Mouse (Mus musculus): Measurements from ENCODE around the gene Spib.

The Spib gene

DNA sequence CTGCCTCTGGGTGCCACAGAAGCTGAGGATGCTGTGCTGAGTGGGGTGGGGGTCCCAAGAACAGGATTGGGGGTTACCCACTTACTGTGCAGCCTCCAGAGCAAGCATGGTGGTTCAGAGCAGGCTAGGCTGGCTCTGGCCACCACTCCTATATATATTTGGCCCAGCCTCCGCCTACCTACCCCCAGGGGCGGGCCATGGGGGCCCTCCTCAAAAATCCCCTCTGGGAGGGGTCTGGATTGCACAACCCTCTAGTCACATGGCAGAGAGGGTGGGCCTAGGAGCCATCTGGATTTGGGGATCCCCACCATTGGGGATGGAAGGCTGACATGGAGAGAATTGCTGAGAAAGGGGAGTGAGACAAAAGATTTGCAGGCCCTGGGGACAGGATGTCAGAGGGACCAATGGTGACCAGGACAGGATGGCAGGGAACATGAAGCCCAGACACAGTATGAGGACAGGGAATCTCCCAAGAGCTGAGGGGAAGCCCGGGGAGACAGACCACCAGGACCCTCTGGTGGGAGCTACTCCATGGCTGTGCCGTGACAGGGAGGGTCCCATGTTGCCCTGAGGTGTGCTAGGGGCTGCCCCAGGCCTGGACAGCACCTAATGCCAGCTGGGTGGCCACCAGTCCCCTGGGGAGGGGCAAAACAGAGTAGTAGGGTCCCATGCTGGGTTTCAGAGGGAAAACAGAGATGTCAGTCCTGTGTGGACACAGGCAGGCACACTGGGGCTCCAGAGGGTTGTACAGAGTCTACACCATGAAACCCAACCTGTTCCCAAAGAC lies at the start of gene Spib:
Gene Spib, minus strand, starts transcription at position 126 of the 787 bp plus-strand sequence.
- no peak for DNase-seq (ENCODE audit: low read depth in 1 of 2, low spot score in 2 of 2)

- DNase-seq (ENCODE audit: low read depth in 1 of 2, low spot score in 2 of 2), result no peak
These were observed 49.8 kb upstream of the Spib start for GRCm38 (mm10) chr7:44581637-44582036.

DNA sequence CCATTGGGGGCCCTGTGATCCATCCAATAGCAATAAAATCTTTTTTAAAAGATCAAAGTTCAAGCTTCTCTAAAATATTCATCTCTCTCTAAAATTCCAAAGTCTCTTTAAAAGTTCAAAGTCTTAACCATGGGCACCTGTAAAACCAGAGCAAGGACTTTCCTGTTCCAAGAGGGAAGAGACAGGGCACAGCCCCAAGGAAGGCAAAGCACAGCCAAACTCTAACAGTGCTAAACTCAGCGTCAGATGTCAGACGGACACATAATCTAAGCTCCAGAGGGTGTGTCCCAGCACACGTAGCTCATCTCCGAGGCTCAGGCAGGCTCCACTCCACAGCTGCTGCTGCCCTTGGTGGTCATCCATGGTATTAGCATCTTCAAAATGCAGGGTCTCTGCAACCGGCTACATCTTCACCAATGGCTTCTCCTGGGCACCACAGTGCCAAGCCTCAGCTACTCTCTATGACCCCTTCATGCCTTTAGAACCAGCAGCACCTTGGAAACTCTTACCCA lies 44.5 kb upstream of the Spib start:
- no peak for DNase-seq (ENCODE audit: low read depth in 1 of 2, low spot score in 2 of 2)

DNA sequence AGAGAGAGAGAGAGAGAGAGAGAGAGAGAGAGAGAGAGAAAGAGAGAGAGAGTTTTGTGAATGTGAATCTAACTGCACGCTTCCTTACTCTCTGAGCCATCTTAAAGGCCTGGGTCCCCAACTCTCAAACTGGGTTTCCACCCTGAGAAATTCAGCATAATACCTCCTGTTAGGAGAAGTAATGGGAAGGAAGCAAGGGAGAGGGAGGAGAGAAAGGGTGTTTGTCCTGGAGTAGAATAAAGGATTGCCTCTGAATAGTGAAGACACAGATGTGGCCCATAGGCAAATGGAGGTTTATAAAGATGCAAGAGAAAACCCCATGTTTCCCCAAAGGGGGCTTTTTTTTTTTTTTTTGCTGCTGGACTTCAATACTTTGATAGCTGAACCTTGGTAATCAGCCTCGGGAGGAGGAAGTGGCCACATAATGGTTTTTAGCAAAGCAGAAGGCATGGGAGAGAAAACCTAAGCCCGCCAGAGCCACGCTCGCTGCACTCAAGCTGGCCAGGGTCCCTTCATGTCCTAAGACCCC lies 41.1 kb upstream of the Spib start:
- no peak for DNase-seq (ENCODE audit: low read depth in 1 of 2, low spot score in 2 of 2)

GRCm38 (mm10) chr7:44572213-44572701 lies 40.4 kb upstream of the Spib start, which contains the start of gene Napsa:
Gene Napsa (plus strand): TSS chr7:44572380.
- peak; percentile 57 to 74 for DNase-seq (ENCODE audit: low read depth in 1 of 2, low spot score in 2 of 2)

DNA sequence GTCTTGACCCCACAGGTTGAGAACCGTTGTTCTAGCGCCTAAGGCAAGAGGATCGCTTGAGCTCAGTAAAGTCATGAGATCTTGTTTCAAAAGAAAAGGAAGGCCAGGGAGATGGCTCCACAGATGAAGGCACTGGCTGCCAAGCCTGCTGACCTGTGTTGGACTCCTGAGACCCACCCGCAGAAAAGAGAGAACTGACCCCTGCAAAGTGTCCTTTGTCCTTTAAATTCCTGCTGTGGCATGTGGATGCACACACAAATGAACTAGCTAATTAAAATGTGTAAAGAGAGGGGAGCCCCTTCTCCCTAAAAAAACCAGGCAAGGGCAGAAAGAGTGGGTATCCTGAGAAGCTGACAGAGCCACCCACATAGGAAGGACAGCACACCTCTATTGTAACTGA lies 39.9 kb upstream of the Spib start:
- no peak for DNase-seq (ENCODE audit: low read depth in 1 of 2, low spot score in 2 of 2)

- no peak for DNase-seq (ENCODE audit: low read depth in 1 of 2, low spot score in 2 of 2)
These were observed 39.1 kb upstream of the Spib start for GRCm38 (mm10) chr7:44570989-44571388.

GRCm38 (mm10) chr7:44568803-44569202 lies 36.9 kb upstream of the Spib start:
- DNase-seq (ENCODE audit: low read depth in 1 of 2, low spot score in 2 of 2), result no peak

DNA sequence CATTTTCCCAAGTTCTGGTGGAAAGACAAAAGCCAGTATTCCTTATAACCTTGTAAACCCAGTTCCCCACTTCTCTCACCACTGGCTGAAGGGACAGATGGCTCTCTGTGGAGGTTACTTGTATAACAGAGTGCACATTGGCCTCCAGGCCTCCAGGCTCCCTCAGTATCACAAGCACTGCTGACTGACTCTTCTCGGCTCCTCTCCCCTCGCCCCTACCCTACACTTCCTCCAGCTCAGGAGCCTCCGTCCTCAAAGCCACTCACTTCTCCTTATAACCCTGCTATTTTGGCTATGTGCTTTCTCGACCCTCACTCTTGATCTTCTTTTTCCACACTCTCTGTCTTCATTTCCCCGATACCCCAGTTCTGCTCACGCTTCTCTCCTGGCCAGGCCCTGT lies 33.5 kb upstream of the Spib start:
- no peak for DNase-seq (ENCODE audit: low read depth in 1 of 2, low spot score in 2 of 2)

GRCm38 (mm10) chr7:44564486-44564885 lies 32.6 kb upstream of the Spib start:
- DNase-seq (ENCODE audit: low read depth in 1 of 2, low spot score in 2 of 2), result no peak

DNA sequence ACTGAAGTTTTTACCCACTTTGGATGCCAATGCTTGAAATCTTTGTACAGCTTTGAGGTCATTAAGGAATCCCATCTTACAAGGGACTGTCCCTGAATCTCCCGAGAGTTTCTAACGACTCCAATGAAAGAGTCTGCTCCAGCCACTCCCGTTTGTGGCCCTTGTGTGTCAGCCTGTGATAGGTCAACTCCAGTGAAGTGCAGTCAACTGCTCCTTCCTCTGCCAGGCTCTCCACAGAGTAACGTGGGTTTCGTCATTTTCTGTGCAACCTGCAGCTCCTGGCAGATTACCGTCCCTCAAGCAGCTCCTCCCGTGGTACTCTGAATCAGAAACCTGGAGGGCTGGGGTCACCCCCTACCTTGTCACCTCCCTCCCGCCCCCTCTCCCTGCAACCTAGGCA lies 31.4 kb upstream of the Spib start:
- no peak for DNase-seq (ENCODE audit: low read depth in 1 of 2, low spot score in 2 of 2)

DNA sequence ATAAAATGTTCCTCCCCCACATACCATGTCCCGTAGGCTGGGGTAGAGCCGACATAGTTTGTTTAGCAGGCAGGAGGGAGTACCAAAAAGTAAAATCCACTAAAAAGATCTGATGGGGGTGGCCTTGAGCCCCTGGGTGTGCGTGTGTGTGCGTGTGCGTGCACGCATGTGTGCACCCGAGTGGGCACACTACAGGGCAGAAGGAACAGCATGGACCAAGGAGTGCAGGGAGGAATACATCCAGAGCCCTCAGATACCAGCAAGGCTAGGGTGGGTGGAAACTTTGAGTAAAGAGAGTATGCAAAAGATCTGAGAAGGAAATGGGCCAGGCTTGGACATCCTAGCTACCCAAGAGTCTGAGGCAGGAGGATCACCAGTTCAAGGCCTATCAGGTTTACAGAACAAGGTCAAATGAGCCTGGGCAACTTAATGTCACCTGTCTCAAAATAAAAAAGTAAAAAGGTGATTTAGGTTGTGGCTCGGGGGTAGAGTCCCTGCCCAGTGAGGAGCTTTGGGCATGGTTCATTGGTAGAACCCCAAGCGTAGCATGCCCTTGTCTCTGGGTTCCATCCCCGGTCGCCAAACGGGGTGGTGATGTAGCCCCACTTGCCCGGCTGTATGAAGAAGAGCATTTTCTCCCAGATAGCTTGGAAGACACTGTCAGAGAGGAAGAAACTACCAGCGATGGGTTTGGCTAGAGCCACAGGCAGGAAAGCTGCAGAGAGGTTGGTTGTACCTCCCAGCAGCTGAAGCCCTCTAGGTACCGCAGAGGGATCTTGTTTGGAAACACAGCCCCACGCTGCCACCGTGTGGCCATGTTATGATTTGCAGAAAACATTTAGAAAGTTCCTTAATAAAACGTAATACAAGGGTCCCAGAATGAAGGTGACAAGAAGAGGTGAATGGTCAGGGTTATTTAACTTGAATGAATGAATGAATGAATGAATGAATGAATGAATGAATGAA lies 28.8 kb upstream of the Spib start:
- DNase-seq (ENCODE audit: low read depth in 1 of 2, low spot score in 2 of 2), result peak; percentile 24 to 55

GRCm38 (mm10) chr7:44557629-44558028 lies 25.8 kb upstream of the Spib start:
- no peak for DNase-seq (ENCODE audit: low read depth in 1 of 2, low spot score in 2 of 2)

GRCm38 (mm10) chr7:44553826-44554225 lies 22.0 kb upstream of the Spib start, which contains the start of gene Nr1h2:
Gene Nr1h2 (minus strand): TSS chr7:44553951.
- DNase-seq (ENCODE audit: low read depth in 1 of 2, low spot score in 2 of 2), result peak; percentile 87 to 96

DNA sequence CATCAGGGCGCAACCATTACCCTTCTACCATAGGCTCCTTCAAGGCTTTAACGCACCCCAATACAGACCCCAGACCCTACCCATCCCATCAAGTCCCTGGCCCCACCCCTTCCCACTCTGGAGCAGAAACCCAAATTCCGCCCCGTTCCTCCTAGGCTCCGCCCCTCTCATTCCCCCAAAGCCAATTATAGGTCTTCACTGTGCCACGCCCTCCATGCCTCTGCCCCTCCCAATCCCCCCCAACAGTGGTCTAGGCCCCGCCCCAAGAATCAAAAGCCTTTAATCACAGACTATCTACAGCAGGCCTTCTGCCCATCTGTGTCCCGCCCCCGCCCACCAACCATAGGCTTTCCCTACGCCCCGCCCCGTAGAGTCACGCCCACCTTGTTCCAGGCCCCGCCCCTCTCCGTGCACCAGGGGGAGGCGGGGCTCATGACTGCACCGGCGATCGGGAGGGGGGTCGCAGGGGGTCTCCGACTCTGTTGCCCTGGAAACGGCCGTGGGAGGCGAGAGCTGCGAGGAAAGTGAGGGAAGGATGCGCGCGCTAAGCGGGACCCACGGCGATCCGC lies 21.4 kb upstream of the Spib start:
- DNase-seq (ENCODE audit: low read depth in 1 of 2, low spot score in 2 of 2), result peak; percentile 31 to 67

DNA sequence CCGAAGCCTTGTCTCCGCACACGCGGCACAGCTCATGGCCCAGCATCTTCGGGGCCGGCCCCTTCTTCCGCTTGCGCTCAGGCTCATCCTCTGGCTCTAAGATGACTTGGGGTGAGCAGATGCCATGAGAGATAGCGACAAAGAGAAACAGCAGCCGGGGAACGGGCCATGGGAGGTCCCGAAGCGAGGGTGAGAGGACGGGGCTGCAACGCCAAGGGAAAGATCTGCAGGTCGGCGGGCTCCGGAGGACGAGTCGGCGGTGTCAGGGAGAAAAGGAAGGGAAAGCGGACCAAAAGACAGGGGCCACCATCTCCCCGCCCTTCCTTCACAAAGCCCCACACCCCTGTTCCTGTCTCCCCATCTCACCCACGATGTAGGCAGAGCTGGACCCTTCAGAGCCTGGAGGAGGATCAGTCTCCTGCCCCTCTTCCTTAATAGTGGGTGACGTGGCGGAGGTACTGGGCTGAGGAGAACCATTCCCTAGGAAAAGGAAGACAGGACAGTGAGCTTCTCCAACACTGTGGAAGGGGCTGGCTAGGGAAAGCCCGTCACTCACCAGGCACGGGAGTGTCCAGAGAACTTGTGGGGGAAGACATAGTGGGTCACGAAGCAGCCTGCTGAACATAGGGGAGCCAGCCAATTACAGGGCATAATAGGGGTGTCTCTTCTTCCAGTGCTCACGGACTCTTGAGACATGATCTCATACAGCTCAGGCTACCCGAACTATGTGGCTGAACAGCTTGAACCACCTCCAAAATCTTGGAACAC lies 20.5 kb upstream of the Spib start:
- DNase-seq (ENCODE audit: low read depth in 1 of 2, low spot score in 2 of 2), result no peak

- no peak for DNase-seq (ENCODE audit: low read depth in 1 of 2, low spot score in 2 of 2)
These were observed 19.9 kb upstream of the Spib start for GRCm38 (mm10) chr7:44551731-44552130.

DNA sequence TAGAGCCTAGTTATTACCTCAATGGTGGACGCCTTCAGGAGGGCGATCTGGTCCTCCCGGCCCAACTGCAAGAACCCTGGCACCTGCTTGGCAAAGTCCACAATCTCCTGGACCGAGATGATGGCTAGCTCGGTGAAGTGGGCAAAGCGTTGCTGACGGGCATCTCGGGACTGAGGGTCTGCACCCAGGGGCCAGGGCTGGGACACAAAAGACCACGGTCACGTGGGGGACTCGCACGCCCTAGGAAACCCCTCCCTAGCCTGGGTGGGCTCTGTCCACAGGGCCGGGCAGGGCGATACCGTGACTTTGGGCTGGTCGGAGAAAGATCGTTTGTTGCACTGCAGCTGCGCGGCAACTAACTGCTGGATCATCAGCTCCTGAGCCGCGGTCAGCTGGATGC lies 19.4 kb upstream of the Spib start:
- DNase-seq (ENCODE audit: low read depth in 1 of 2, low spot score in 2 of 2), result no peak

DNA sequence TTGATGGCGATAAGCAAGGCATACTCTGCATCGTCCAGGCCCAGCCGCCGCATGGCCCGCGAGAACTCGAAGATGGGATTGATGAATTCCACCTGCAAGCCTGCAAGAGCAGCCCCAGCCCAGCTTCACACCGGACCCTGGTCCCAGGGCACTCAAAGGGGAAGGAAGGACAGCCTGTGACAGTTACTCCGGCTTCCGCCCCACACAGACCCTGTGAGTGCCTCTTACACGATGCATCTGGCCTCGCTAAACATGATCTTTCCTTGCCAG lies 18.5 kb upstream of the Spib start:
- no peak for DNase-seq (ENCODE audit: low read depth in 1 of 2, low spot score in 2 of 2)

DNA sequence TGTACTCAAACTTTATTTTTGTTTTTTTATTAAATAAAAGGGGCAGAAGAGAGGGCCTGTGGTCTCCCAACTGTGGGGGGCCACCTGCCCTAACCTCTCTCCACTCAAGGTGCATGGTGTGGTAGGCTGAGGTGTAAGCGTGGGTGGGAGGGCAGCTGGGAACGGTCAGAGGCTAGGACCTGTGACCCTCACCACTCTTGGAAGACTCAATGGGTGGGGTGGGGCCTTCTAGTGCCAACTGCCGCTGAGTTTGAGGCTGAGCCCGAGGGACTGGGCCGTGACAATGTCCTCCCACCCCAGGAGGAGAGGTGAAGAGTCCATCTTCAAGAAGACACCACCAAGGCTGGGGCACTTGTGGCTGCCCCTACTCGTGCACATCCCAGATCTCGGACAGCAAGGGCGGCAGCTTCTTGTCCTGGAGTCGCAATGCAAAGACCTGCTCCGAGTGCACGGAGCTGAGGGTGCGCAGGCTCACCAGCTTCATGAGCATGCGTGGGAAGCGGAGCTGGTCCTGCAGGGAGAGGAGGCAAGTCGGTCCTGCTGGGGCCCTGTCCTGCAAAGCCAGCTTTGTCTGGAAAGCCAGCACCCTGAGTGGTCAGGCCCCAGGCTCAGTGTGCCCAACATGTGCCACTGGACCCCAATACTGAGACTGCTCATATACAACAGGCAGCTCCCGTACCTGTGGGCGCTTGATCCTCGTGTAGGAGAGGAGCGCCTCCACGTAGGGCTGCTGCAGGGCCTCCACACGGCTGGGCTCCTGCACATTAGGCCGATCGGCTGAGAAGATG lies 17.9 kb upstream of the Spib start:
- DNase-seq (ENCODE audit: low read depth in 1 of 2, low spot score in 2 of 2), result no peak
